Mouse (Mus musculus): ENCODE data around the gene Atp5h. TPM values are rescaled to one million over a fixed set of nuclear protein-coding genes. Genes with fewer than 3 reads are reported as not detected.
A peak's percentile ranks its signal among the peaks of the same experiment; 100 is the strongest.

Gene Atp5h
- total RNA-seq, 1 experiment: 342 TPM

GRCm38 (mm10) chr11:115439326-115439725 lies 19.6 kb upstream of the Atp5h start:
- Histone ChIP-seq H3K36me3 (ENCODE audit: control insufficient read depth, insufficient read depth, low read length, poor library complexity, severe bottlenecking) (no peaks in the 10 kb centered on the region), H3K9ac (ENCODE audit: insufficient read depth, low read depth, low read length, poor library complexity, severe bottlenecking) (no peak overlapping the region), H3K9me3 (ENCODE audit: control insufficient read depth, insufficient read depth, low read depth, low read length) (no peaks in the 10 kb centered on the region), H3K27ac (ENCODE audit: insufficient read depth, low read depth, low read length, poor library complexity, severe bottlenecking) (no peak overlapping the region), H3K4me3 (ENCODE audit: insufficient read depth in 1 of 2, low read depth in 1 of 2, low read length in 2 of 2, poor library complexity in 1 of 2, severe bottlenecking in 1 of 2) (no peak overlapping the region), H3K4me1 (ENCODE audit: control insufficient read depth in 2 of 2, insufficient read depth in 2 of 2, low read length in 2 of 2, poor library complexity in 1 of 2) (peaks cover 2 to 3% of the 10 kb centered on the region in 2 experiments; a peak in 1 of 4 replicates)
- no peak for DNase-seq (ENCODE audit: low read depth, low spot score)
- in situ Hi-C loops (cut with MboI; ENCODE audit: low sequenced_read_pairs in 2 of 2, unreplicated experiment in 2 of 2): no loop called here
- no peak for TF ChIP-seq MAFK (IDR thresholded peaks at IDR 0.05; ENCODE audit: insufficient read depth, low read depth, low read length)
- no peak for TF ChIP-seq ZNF384 (IDR thresholded peaks at IDR 0.05; ENCODE audit: low read depth, low read length)
- no peak for TF ChIP-seq CHD2 (IDR thresholded peaks at IDR 0.05; ENCODE audit: low read depth, low read length)
- no peak for TF ChIP-seq HCFC1 (IDR thresholded peaks at IDR 0.05; ENCODE audit: borderline replicate concordance, insufficient read depth, low read length)
- no peak for TF ChIP-seq ZC3H11A (IDR thresholded peaks at IDR 0.05; ENCODE audit: borderline replicate concordance, low read depth, low read length)

- no peak for DNase-seq (ENCODE audit: low read depth, low spot score)
- TF ChIP-seq MAFK (IDR thresholded peaks at IDR 0.05; ENCODE audit: insufficient read depth, low read depth, low read length): peak; percentile 90
- TF ChIP-seq CHD2 (IDR thresholded peaks at IDR 0.05; ENCODE audit: low read depth, low read length): no peak
- H3K36me3 ChIP-seq (ENCODE audit: control insufficient read depth, insufficient read depth, low read length, poor library complexity, severe bottlenecking): no peaks in the 10 kb centered on the region
- peaks cover 2 to 3% of the 10 kb centered on the region in 2 experiments; a peak in 1 of 4 replicates for H3K4me1 ChIP-seq (ENCODE audit: control insufficient read depth in 2 of 2, insufficient read depth in 2 of 2, low read length in 2 of 2, poor library complexity in 1 of 2)
- no peak overlapping the region for H3K4me3 ChIP-seq (ENCODE audit: insufficient read depth in 1 of 2, low read depth in 1 of 2, low read length in 2 of 2, poor library complexity in 1 of 2, severe bottlenecking in 1 of 2)
- in situ Hi-C loops (cut with MboI; ENCODE audit: low sequenced_read_pairs in 2 of 2, unreplicated experiment in 2 of 2): no loop called here
- no peaks in the 10 kb centered on the region for H3K9me3 ChIP-seq (ENCODE audit: control insufficient read depth, insufficient read depth, low read depth, low read length)
- H3K27ac ChIP-seq (ENCODE audit: insufficient read depth, low read depth, low read length, poor library complexity, severe bottlenecking): no peak overlapping the region
- H3K9ac ChIP-seq (ENCODE audit: insufficient read depth, low read depth, low read length, poor library complexity, severe bottlenecking): no peak overlapping the region
Observed at GRCm38 (mm10) chr11:115437571-115438122, 17.9 kb upstream of the Atp5h start.

GRCm38 (mm10) chr11:115435596-115436337 lies 16.0 kb upstream of the Atp5h start:
- Histone ChIP-seq H3K9me3 (ENCODE audit: control insufficient read depth, insufficient read depth, low read depth, low read length) (no peaks in the 10 kb centered on the region), H3K4me1 (ENCODE audit: control insufficient read depth in 2 of 2, insufficient read depth in 2 of 2, low read length in 2 of 2, poor library complexity in 1 of 2) (peaks cover 2 to 3% of the 10 kb centered on the region in 2 experiments; a peak in 1 of 4 replicates), H3K27ac (ENCODE audit: insufficient read depth, low read depth, low read length, poor library complexity, severe bottlenecking) (no peak overlapping the region), H3K36me3 (ENCODE audit: control insufficient read depth, insufficient read depth, low read length, poor library complexity, severe bottlenecking) (peaks cover 7% of the 10 kb centered on the region; the same call in 1 of the 2 replicates), H3K4me3 (ENCODE audit: insufficient read depth in 1 of 2, low read depth in 1 of 2, low read length in 2 of 2, poor library complexity in 1 of 2, severe bottlenecking in 1 of 2) (peak overlapping the region; percentile 20 to 47), H3K9ac (ENCODE audit: insufficient read depth, low read depth, low read length, poor library complexity, severe bottlenecking) (peak overlapping the region; percentile 67)
- in situ Hi-C loops (cut with MboI; ENCODE audit: low sequenced_read_pairs in 2 of 2, unreplicated experiment in 2 of 2): no loop called here
- no peak for TF ChIP-seq HCFC1 (IDR thresholded peaks at IDR 0.05; ENCODE audit: borderline replicate concordance, insufficient read depth, low read length)
- TF ChIP-seq CHD2 (IDR thresholded peaks at IDR 0.05; ENCODE audit: low read depth, low read length): no peak
- TF ChIP-seq MAFK (IDR thresholded peaks at IDR 0.05; ENCODE audit: insufficient read depth, low read depth, low read length): no peak
- TF ChIP-seq ZC3H11A (IDR thresholded peaks at IDR 0.05; ENCODE audit: borderline replicate concordance, low read depth, low read length): no peak
- TF ChIP-seq ZNF384 (IDR thresholded peaks at IDR 0.05; ENCODE audit: low read depth, low read length): no peak
- no peak for DNase-seq (ENCODE audit: low read depth, low spot score)

DNA sequence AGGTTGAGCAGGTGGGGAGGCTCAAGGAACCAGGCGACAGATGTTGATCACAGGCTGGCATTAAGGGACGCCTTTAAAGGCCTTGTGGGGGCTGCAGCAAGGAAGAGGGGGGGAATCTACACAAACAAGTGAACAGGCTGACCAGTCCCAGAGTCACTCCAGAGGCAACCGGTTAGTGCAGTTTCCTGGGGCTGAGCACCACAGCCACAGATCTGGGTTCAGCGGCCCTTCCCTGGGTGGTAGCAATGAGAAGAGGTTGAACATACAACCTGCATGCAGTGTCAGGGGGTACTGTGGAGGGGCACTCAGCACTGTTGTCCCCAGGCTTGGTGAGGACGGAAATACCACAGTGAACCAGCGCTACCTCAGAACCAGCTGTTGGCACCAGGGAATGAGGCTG lies 13.6 kb upstream of the Atp5h start:
- no peak for TF ChIP-seq ZC3H11A (IDR thresholded peaks at IDR 0.05; ENCODE audit: borderline replicate concordance, low read depth, low read length)
- no peak for TF ChIP-seq ZNF384 (IDR thresholded peaks at IDR 0.05; ENCODE audit: low read depth, low read length)
- no peak for TF ChIP-seq CHD2 (IDR thresholded peaks at IDR 0.05; ENCODE audit: low read depth, low read length)
- TF ChIP-seq MAFK (IDR thresholded peaks at IDR 0.05; ENCODE audit: insufficient read depth, low read depth, low read length): no peak
- no peak for TF ChIP-seq HCFC1 (IDR thresholded peaks at IDR 0.05; ENCODE audit: borderline replicate concordance, insufficient read depth, low read length)
- Histone ChIP-seq H3K36me3 (ENCODE audit: control insufficient read depth, insufficient read depth, low read length, poor library complexity, severe bottlenecking) (peaks cover 23% of the 10 kb centered on the region; the same call in 1 of the 2 replicates), H3K27ac (ENCODE audit: insufficient read depth, low read depth, low read length, poor library complexity, severe bottlenecking) (no peak overlapping the region), H3K9me3 (ENCODE audit: control insufficient read depth, insufficient read depth, low read depth, low read length) (no peaks in the 10 kb centered on the region), H3K9ac (ENCODE audit: insufficient read depth, low read depth, low read length, poor library complexity, severe bottlenecking) (no peak overlapping the region), H3K4me1 (ENCODE audit: control insufficient read depth in 2 of 2, insufficient read depth in 2 of 2, low read length in 2 of 2, poor library complexity in 1 of 2) (peaks cover 2 to 3% of the 10 kb centered on the region in 2 experiments; a peak in 1 of 4 replicates), H3K4me3 (ENCODE audit: insufficient read depth in 1 of 2, low read depth in 1 of 2, low read length in 2 of 2, poor library complexity in 1 of 2, severe bottlenecking in 1 of 2) (no peak overlapping the region)
- DNase-seq (ENCODE audit: low read depth, low spot score): no peak
- in situ Hi-C loops (cut with MboI; ENCODE audit: low sequenced_read_pairs in 2 of 2, unreplicated experiment in 2 of 2): no loop called here

Measured in ES-E14 (cell line).